Mouse (Mus musculus) right cerebral cortex, postnatal 10 days (tissue): Measurements from ENCODE around the gene Il17c.

Experiments
- DNase-seq, 2 experiments: peaks; one replicate each; pipeline ENCODE4 v3.0.0; 2021; ENCODE audit warnings: low spot score in 2 of 2

The Il17c gene

GRCm38 (mm10) chr8:122421376-122422070 lies at the start of gene Il17c:
TSS of gene Il17c (plus strand) at chr8:122422020.
- no peak for DNase-seq

GRCm38 (mm10) chr8:122375320-122375719 lies 46.5 kb upstream of the Il17c start:
- no peak for DNase-seq

- DNase-seq = no peak
Observed at GRCm38 (mm10) chr8:122375751-122376364, 46.0 kb upstream of the Il17c start.

GRCm38 (mm10) chr8:122376365-122377231 lies 45.2 kb upstream of the Il17c start, which contains the start of gene Zc3h18:
TSS of gene Zc3h18 (plus strand) at chr8:122376609.
- DNase-seq = peak; percentile 99 to 100

- no peak for DNase-seq
Observed at GRCm38 (mm10) chr8:122383039-122383438, 38.8 kb upstream of the Il17c start.

- no peak for DNase-seq
Observed at GRCm38 (mm10) chr8:122389357-122389756, 32.5 kb upstream of the Il17c start.

- no peak for DNase-seq
Observed at GRCm38 (mm10) chr8:122390758-122391157, 31.1 kb upstream of the Il17c start.

GRCm38 (mm10) chr8:122393717-122394116 lies 28.1 kb upstream of the Il17c start:
- no peak for DNase-seq

- DNase-seq = no peak
Observed at GRCm38 (mm10) chr8:122395291-122395690, 26.5 kb upstream of the Il17c start.

- DNase-seq = no peak
Observed at GRCm38 (mm10) chr8:122398186-122398585, 23.6 kb upstream of the Il17c start.

GRCm38 (mm10) chr8:122405146-122405805 lies 16.5 kb upstream of the Il17c start:
- no peak for DNase-seq

- DNase-seq = no peak
Observed at GRCm38 (mm10) chr8:122407678-122408077, 14.1 kb upstream of the Il17c start.

GRCm38 (mm10) chr8:122414311-122414710 lies 7.5 kb upstream of the Il17c start:
- DNase-seq = no peak

GRCm38 (mm10) chr8:122415554-122415953 lies 6.3 kb upstream of the Il17c start:
- no peak for DNase-seq

- peak; percentile 53 to 69 for DNase-seq
Observed at GRCm38 (mm10) chr8:122419881-122420555, 1.8 kb upstream of the Il17c start.

GRCm38 (mm10) chr8:122423217-122423616 lies 1.4 kb downstream of the Il17c start:
- no peak for DNase-seq

- DNase-seq = no peak
Observed at GRCm38 (mm10) chr8:122423659-122424058, 1.8 kb downstream of the Il17c start.

GRCm38 (mm10) chr8:122426145-122426544 lies 4.3 kb downstream of the Il17c start:
- no peak for DNase-seq

- DNase-seq = no peak
Observed at GRCm38 (mm10) chr8:122427607-122428006, 5.8 kb downstream of the Il17c start.

- DNase-seq = no peak
Observed at GRCm38 (mm10) chr8:122428163-122428562, 6.3 kb downstream of the Il17c start.

- DNase-seq = no peak
Observed at GRCm38 (mm10) chr8:122430058-122430636, 8.3 kb downstream of the Il17c start.
